Mouse (Mus musculus): Measurements from ENCODE around the gene Igsf9.

GRCm38 (mm10) chr1:172481540-172482280 lies at the start of gene Igsf9:
- peak; percentile 60; the same call in 1 of the 2 replicates for TF ChIP-seq CHD2 (IDR thresholded peaks at IDR 0.05; ENCODE audit: low read depth, low read length)
- TF ChIP-seq ZC3H11A (IDR thresholded peaks at IDR 0.05; ENCODE audit: borderline replicate concordance, low read depth, low read length) = no peak

Data from ES-E14 (cell line).